Mouse (Mus musculus): ENCODE measurements around the gene Fzd7. TPM values are rescaled to one million over a fixed set of nuclear protein-coding genes. Genes with fewer than 3 reads are reported as not detected.

Fzd7 gene
- total RNA-seq, 1 experiment from 2014 or later, result 1.2 TPM

DNA sequence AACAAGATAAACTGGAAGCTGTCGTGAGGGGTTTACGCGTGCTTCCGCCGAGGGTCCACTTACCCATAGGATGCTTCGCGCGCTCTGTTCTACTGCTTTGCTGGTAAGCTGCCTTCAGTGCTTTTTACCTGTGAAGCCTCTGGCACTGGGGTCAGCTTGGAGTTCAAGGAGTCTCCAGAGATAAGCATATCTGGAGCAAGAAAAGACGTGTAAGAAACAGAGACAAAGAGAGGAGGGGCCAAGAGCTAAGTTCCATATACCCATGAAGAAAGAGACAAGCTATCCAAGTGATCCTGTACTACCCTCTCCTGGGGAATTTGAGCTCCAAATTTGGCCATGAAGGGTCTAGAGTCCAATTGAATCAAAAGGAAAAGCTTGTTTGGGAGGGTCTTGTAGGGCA lies 9.3 kb downstream of the Fzd7 start:
- ATAC-seq (ENCODE audit: extremely low read depth, insufficient number of reproducible peaks, low FRiP score, poor library complexity, severe bottlenecking), result no peak

- no peak for ATAC-seq (ENCODE audit: extremely low read depth, insufficient number of reproducible peaks, low FRiP score, poor library complexity, severe bottlenecking)
Observed at GRCm38 (mm10) chr1:59492432-59492831, 10.2 kb downstream of the Fzd7 start.

DNA sequence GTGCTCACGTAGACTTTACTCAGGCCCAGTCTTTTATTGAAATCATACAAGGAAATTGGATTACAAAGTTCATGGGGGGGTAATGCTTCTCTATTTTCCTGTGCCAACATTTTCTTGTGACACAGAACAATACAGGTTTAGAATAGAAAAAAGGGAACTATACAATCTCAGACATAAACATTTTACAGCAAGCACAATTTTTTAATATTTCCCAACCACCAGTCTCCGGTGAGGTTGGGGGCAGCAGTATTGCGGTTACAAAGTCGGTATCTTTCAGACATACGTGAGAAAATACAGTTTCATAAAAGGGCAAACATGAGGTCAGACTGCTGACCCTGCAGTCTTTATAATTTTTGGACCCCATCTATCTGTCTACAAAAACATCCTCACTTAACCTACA lies 13.7 kb downstream of the Fzd7 start:
- ATAC-seq (ENCODE audit: extremely low read depth, insufficient number of reproducible peaks, low FRiP score, poor library complexity, severe bottlenecking), result no peak

- ATAC-seq (ENCODE audit: extremely low read depth, insufficient number of reproducible peaks, low FRiP score, poor library complexity, severe bottlenecking), result no peak
Observed at GRCm38 (mm10) chr1:59497741-59498613, 15.8 kb downstream of the Fzd7 start.

GRCm38 (mm10) chr1:59499327-59499726 lies 17.1 kb downstream of the Fzd7 start:
- ATAC-seq (ENCODE audit: extremely low read depth, insufficient number of reproducible peaks, low FRiP score, poor library complexity, severe bottlenecking), result no peak

DNA sequence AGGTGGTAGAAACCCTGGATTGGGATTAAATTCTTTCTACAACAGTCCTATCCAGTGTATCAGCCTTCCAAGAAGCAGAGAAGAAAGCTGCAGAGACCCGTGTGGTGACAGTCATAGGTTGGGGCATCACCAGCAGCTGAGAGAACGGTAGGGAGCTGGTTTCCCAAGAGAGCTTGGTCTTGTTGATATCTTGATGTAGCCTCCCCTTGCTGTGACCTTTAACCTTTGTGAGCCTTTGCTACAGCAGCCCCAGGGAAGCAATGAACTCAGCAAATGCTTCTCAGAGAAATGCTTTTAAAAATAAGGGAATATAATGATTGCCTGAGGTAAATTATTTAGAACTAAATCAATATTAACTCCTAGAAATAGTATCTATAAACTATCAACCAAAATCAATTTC lies 20.1 kb downstream of the Fzd7 start:
- ATAC-seq (ENCODE audit: extremely low read depth, insufficient number of reproducible peaks, low FRiP score, poor library complexity, severe bottlenecking), result no peak

DNA sequence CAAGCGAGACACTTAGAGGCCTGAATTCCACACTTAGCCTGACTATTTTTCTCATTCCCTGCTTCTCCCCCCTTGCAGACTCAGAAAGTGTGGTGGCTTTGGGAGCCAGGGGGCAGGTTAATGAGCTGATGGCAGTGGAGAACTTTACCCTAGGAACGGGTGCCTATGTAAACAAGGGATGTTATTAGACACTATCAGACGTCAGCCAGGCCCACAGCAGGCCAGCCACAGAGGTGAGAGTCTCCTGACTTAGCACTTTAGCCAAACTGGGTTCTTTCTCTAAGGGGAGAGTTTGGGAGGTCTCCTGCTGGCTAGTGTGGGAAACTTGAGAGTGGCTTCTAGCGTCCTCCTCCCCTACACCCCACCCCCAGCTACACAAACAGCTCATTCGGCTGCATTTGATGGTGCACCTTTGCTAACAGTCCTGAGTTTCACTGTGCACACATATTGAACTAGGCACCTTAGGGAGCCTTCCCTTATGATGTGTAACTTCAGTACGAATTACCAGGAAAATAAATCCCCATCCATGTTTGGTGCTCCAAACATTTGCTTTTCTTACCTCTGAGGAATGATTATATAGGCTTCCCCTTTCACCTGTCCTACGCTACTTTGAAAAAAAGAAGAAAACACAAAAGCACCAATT lies 21.6 kb downstream of the Fzd7 start:
- ATAC-seq (ENCODE audit: extremely low read depth, insufficient number of reproducible peaks, low FRiP score, poor library complexity, severe bottlenecking), result no peak

DNA sequence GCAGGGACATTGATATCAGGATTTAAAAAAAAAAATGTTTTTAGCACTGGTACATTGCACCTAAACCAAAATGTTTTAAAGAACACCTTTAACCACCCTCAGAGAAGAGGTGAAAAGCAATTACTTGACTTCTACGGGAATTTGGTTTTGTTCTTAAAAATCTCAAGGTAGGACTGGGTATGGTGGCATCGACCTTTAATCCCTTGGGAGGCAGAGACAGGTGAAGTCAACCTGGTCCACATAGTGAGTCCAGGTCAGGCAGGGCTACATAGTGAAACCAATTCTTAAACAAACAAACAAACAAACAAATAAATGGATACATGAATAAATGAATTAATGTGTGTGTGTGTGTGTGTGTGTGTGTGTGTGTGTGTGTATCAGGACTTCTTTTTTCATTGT lies 22.1 kb downstream of the Fzd7 start:
- no peak for ATAC-seq (ENCODE audit: extremely low read depth, insufficient number of reproducible peaks, low FRiP score, poor library complexity, severe bottlenecking)

DNA sequence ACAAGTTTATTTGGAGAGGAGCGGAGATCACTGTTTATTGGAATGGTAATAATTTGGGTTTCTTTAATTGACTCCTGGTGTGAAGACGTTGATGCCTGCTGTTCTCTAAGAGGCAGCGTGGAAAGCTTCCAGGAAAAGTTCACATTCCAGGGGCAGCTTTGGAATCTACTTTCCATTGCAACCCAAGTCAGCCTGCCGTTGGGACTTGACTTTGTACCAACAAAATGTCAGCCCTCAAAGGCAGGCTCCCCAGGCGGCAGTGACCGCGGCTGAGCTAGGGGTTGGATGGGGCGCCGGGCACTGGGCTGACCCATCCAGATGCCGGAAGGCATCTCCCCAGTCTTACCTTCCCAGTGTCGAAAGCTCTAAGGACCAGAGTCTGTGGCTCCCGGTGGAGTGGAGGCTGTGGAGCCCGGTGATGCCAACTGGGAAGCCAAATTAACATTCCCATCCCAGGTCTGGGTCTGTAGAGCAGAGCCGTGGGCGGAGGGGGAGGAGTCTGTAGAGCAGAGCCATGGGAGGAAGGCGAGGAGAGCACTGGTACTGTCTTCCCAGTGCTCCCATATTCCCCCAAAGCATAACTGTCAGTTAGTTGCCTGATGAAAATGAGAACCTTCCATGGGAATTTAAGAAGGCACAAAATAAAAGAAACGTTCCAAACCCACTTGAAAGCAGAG lies 26.4 kb downstream of the Fzd7 start:
- ATAC-seq (ENCODE audit: extremely low read depth, insufficient number of reproducible peaks, low FRiP score, poor library complexity, severe bottlenecking), result no peak

DNA sequence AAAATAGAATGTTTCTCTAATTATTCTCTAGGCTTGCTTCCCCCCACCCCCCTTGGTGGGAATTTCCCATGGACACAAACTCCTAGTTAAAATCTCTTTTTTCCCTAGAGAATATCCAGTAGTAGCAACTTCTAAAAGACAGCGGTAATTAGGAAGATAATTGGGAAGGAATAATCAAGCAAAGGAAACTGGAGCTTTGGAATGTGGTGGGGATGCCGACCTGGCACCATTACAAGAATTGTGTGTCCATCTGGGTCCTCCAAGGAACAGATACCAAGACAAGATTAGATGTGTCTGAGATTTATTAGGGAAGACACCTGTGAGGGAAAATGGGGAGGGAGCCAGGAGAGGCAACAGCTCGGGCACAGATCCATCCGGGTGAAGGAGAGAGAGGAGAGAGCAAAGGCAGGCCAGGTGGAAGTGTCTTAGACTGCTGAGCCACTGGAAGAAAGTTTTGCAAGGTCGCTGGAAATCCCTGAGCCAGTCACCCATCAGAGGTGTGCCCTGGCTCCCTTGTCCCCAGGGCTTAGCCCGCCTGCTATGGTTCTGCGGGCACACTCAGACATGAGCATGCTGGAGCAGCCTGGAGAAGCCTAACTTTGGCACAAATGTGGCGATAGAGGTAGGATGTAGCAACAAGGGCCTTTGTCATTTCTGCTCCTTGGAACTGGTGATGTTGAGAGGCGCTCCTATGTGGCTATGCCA lies 29.5 kb downstream of the Fzd7 start:
- no peak for ATAC-seq (ENCODE audit: extremely low read depth, insufficient number of reproducible peaks, low FRiP score, poor library complexity, severe bottlenecking)

DNA sequence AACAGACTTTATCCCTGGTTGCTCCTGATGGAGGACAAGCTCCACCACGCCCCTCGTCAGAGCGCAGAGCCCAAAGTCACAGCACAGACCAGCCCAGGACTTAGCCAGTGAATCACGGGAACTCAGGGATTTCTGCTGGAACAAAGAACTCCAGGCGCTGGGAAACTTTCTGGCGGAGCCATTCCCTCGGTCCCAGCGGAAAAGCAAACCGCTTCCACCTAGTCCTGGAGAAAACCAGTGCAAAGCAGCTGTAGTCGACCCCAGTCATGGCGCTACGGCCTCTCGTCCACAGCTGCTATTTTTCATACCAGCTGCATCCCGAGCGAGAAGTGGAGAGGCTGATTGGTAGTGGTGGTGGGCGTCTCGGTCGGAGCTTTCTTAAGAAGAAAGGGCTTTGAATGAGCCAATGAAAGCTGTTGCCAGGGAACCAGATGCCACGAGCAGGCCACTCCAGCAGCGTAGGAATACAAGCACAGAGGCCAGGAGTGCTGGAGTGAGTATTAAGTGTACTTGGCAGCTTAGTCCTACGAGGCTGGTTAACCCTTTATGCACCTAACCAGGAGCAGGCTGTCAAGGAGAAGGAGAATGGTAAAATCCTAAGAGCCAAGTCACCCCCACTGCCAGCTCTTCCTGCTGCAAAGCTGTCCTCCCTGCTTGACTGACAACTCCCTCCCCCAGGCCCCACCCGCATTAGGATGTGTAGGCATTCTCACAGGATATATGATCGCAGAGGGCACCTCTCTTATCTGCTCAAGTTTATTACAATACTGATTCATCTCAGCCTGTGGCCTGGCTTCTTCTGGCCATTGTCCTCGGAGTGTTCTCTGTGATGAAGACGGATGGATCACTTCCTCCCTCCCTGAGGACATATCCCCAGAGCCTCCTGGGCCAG lies 34.0 kb downstream of the Fzd7 start, which contains the start of gene Gm973:
Gene Gm973 (plus strand): TSS at position 239 of the 892 bp plus-strand sequence.
- ATAC-seq (ENCODE audit: extremely low read depth, insufficient number of reproducible peaks, low FRiP score, poor library complexity, severe bottlenecking), result no peak

DNA sequence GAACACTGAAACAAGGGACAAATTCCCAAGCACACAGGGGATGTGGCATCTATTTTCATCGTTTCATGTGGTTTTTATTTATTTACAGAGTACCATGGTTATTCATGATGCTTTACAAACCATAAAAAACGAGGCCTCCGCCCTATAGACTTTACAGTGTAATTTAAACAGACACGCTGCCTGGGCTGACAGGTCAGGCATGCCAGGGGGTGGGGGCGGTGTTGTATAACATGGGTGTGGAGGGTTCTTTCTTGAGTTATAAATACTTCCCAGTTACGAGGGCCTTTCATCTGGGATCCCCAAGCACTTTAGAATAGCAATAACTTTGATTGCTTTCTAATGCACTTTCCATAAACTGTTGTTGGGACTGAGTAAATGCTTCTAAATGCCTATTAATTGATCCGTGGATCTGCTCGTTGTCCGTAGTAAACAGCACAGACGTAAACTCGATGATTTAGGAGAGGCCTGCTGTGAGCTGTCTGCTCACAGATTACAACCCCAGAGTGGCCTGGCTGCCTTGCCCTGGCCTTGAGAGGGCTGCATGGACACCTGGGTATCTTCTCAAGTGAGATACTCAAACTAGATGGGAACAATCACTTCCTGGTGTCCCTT lies 38.1 kb downstream of the Fzd7 start:
- no peak for ATAC-seq (ENCODE audit: extremely low read depth, insufficient number of reproducible peaks, low FRiP score, poor library complexity, severe bottlenecking)

- no peak for ATAC-seq (ENCODE audit: extremely low read depth, insufficient number of reproducible peaks, low FRiP score, poor library complexity, severe bottlenecking)
Observed at GRCm38 (mm10) chr1:59522456-59522855, 40.2 kb downstream of the Fzd7 start.

- ATAC-seq (ENCODE audit: extremely low read depth, insufficient number of reproducible peaks, low FRiP score, poor library complexity, severe bottlenecking), result no peak
Observed at GRCm38 (mm10) chr1:59523378-59523958, 41.2 kb downstream of the Fzd7 start.

- no peak for ATAC-seq (ENCODE audit: extremely low read depth, insufficient number of reproducible peaks, low FRiP score, poor library complexity, severe bottlenecking)
Observed at GRCm38 (mm10) chr1:59524071-59524470, 41.8 kb downstream of the Fzd7 start.

DNA sequence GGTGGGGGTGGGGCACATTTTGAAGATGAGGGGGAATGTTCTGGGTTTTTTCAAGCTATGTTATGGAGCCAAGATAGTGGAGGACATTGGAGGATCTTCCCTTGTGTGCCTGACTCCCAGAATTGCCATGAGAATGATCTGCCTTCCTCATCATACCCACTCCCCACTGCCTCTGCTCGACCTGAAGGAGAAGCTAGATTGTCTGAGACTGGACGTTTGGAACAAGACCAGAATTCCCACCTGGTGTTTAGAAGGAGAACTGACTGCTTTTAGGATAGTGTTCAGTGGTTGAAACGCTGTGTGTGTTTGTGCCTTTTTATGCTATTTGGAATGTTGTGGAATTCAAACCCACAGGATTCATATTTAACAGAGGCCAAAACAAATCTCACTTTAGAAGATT lies 42.5 kb downstream of the Fzd7 start:
- no peak for ATAC-seq (ENCODE audit: extremely low read depth, insufficient number of reproducible peaks, low FRiP score, poor library complexity, severe bottlenecking)

GRCm38 (mm10) chr1:59527219-59527618 lies 45.0 kb downstream of the Fzd7 start:
- no peak for ATAC-seq (ENCODE audit: extremely low read depth, insufficient number of reproducible peaks, low FRiP score, poor library complexity, severe bottlenecking)
